Mouse (Mus musculus): ENCODE results near the gene Srarp. TPM values are rescaled to one million over a fixed set of nuclear protein-coding genes. Genes with fewer than 3 reads are reported as not detected.
A peak's percentile ranks its signal among the peaks of the same experiment; 100 is the strongest.

The Srarp gene
- total RNA-seq, 1 experiment from 2014 or later = not detected

DNA sequence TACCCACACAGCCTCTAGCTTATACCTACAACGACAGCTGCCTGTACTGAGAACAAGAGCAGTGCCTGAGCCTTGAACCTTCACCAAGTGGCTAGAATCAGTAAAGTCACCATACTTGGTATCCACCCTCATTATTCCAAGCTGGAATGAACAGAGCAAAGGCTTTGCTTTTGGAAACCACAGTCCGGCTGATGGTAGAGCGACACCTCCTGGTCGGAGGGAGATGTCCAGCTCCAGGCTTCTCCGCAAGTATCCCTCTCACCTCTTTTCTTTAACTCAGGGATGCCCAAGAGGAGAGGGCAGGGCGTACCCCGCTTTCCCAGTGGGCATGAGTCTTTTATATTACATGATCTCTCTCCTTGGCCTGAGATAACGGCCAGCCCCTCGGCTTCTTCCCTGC, 6.1 kb downstream of the Srarp start:
- no peak for ATAC-seq (replicated peaks; ENCODE audit: insufficient number of reproducible peaks, low FRiP score, low TSS enrichment, poor library complexity, severe bottlenecking)

DNA sequence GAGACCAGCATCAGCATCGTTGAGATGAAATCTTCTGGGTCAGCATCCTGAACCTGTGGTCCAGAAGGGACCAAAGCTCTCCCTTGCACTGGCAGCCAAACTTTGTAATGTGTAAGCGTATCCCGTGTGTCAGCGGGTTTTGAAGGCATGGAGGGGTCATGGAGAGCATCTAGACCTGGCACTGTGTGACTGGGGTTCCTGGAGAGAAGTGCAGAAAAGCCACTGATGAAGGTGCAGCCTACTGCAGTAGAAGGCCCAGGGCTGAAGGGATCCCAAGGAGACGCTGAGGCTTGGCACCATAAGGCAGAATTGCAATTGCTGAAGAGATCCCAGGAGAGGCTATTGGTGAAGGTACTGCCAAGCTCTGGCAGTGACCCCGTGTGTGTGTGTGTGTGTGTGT, 6.5 kb downstream of the Srarp start:
- no peak for ATAC-seq (replicated peaks; ENCODE audit: insufficient number of reproducible peaks, low FRiP score, low TSS enrichment, poor library complexity, severe bottlenecking)

DNA sequence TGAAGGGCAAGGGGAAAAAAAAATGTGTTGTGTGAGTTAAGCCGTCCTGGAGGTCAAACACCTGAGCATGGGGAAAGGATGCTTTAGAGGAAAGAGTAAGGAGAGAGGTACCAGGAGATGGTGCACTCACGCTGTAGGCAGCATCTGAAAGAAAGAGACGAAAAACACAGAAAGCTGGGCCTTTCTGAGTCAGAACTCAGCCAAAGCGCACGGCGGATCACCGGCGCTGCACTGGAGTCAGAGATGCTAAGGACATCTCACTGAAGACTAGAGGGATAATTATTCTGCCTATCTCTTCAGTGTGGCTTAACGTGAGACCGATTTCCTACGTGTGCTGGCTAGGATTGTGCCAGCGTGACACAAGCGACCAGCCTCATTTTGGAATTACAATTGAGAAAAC, 8.0 kb downstream of the Srarp start:
- no peak for ATAC-seq (replicated peaks; ENCODE audit: insufficient number of reproducible peaks, low FRiP score, low TSS enrichment, poor library complexity, severe bottlenecking)

DNA sequence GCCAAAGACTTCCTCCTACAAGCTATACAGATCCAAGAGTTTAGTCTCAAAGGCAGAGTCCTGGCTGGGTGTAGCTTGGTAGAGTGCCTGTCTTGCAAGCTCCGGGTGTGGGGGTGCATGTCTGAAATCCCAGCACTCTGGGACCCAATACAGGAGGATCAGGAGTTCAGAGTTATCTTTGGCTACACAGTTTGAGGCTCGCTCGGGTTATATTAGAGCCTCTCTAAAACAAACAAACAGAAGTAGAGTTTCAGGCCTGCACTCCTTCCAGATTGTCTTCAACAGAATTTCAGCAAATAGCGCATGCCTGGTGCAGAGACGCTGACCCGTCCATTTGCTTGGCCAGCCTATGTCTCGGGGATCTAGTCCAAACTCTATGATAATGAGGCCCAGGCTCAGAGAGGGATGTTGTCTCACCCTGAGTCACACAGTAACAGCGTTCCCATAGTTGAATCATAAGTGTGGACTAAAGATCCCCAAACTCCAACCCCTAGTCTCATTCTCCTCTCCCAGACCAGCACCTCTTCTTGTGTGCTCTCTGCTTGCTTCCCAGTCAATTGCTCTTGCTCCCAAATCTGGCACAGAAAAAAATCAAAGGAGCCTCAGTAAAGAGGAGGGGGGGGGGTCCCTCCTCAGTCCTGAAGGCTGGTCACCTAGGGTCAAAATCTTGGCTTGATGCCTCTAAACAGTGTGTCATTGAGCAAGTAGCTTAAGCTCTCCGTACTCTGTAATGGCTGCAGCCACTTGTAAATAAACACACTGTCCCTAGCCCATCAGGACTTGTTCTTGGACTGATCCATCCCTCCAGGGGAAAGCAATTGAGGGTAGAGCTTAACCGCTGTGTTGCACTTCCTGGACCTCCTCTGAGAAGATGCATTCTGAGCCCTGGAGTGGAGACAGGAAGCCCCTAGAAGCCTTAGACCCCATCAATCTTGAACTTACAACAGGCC, 8.8 kb downstream of the Srarp start:
- ATAC-seq (replicated peaks; ENCODE audit: insufficient number of reproducible peaks, low FRiP score, low TSS enrichment, poor library complexity, severe bottlenecking) = no peak

DNA sequence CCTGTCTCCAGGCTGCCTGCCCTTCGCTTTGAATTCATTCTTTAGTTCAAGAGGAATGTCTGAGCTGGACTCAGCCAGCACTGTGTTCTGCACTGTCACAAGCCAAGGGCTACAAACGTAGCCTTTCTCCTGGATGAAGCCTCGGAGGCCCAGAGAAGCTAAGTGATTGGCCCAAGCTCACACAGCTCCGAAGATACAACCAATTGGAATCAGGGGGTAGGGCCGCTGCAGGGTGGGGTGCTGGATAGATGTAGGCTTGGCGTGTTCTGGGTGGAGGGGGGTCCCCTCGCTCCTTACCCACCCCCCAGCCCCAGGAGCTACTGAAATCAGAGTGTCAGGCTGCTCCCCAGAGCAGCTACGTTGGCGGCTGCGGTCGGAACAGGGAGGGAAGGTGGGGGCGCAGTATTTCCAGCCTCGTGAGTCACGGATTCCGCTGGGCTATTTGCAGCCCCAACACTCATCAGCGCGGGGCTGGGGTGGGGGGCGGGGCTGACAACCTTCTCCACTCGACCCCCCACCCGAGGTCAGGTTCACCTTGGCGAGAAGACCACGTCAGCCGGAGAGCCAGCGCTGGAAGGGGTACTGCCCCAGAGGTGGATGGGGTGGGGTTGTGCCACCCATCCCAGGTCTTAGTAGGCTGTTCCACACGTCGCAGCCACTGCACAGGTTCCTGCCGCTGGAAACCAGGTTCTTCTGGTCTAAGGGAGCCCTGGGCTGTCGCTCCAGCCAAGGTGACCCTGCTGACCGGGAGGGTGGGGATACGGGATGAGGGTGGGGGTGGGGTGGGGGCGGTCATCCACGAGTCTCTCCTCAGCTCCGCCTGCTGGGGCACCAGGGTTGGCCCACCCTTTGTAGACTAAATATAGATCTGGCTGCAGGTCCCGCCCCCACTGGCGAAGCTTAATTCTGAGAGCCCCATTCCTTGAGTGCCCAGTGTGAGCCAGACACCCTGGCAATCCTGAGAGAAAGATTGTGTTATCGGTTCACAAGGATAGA, 10.1 kb downstream of the Srarp start:
- ATAC-seq (replicated peaks; ENCODE audit: insufficient number of reproducible peaks, low FRiP score, low TSS enrichment, poor library complexity, severe bottlenecking) = 0 out of 2 replicates have a peak, but pooled peaks have one; percentile 25

DNA sequence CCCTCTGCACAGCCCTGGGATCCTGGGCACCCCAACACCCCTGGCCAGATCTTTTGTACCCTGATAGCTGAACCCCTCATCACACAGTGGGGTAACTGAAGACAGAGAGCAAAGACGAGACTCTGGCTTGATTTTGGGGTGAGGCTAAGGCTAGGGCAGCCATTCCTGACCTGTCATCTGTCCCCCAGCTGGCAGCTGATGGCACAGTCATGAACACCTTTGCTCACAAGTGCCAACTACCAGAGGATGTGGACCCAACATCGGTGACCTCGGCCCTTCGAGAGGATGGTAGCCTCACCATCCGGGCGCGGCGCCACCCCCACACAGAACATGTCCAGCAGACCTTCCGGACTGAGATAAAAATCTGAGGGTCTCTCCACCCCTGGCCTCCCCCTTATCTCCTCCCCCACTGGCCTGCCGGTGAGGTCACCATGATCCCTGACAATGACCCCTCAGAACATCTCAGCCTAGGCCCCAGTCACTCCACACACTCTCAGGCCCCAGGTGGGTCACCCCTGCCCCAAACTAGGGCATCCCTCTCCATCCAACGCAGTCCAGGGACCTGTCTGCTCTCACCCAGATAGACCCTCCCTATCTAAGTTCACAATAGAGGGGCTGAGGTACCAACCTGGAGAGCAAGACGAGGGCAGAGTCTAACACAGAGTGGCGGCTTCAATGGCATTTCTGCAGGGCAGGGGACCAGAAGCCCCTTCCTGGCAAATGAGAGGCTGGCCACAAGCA, 12.0 kb downstream of the Srarp start:
- ATAC-seq (replicated peaks; ENCODE audit: insufficient number of reproducible peaks, low FRiP score, low TSS enrichment, poor library complexity, severe bottlenecking) = no peak

DNA sequence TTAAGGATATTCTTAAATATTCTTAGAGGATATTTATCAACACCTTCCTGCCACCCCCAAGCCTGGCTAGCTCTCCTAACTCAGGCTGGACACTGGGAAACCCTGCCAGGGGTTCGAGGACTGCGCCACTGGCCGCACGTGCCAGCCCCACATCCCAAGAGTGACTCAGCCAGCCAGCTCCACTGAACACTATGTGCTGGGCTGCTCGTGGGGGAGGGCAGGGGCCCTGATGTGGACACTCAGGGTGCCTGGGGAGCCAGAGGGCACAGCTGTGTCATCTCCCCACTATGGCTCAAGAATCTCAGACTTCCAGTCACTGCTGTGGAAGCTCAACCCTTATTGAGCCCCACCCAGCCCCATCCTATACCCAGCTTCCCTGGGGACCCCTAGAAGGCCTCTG, 12.6 kb downstream of the Srarp start:
- no peak for ATAC-seq (replicated peaks; ENCODE audit: insufficient number of reproducible peaks, low FRiP score, low TSS enrichment, poor library complexity, severe bottlenecking)

DNA sequence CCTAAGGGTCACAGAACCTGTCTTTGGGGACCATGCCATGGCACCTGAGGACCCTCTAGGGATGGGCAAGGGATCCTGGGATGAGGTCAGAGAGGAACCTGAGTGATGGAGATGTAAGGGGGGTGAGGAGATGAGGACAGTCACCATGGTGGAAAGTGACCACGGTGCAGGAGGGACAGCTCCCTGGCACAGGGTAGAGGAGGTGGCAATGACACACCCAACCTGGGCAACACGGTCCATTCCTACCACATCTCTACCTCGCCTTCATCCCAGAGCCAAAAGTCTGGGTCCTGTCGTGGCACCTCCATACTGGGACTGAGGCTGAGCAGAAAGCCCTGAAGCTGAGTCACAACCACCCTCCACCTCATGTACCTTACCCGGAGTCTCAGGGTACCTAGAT, 13.1 kb downstream of the Srarp start:
- no peak for ATAC-seq (replicated peaks; ENCODE audit: insufficient number of reproducible peaks, low FRiP score, low TSS enrichment, poor library complexity, severe bottlenecking)

DNA sequence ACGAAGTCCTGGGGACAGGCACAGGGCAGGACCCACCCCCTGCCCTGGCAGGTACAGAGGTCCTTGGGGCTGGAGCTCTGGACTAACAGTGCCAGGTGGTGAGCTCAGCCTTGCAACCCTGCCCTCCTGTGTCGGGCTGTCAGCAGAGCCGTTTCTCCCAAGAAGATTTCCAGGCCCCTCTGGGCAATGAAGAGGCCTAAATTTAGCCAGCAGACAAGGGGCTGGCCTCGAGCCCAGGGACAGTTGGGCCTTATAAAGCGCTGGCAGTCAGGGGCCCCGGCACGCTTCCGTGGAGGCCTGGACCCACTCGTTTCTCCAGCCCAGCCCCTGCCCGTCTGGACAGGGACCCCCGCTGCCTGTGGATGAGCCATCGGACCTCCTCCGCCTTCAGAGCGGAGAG, 14.5 kb downstream of the Srarp start:
- no peak for ATAC-seq (replicated peaks; ENCODE audit: insufficient number of reproducible peaks, low FRiP score, low TSS enrichment, poor library complexity, severe bottlenecking)

DNA sequence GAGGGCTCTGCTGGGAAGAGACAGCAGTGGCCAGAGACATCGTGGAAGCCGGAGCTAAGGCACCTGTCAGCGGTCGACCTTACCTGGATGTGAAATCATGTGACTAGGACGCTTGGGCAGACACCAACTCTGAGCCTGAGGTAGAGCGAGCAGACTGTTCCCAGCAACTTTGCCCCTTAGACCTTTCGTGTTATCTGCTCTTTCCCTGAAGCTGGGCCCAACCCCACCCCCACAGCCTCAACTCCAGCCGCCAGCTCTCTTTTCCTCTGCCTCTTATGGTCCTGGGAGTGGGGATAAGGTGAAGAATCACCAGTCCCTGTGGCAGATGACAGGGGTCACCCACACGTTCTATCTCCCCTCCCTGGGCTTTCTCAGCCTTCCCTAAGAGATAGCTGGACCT, 15.0 kb downstream of the Srarp start:
- no peak for ATAC-seq (replicated peaks; ENCODE audit: insufficient number of reproducible peaks, low FRiP score, low TSS enrichment, poor library complexity, severe bottlenecking)

DNA sequence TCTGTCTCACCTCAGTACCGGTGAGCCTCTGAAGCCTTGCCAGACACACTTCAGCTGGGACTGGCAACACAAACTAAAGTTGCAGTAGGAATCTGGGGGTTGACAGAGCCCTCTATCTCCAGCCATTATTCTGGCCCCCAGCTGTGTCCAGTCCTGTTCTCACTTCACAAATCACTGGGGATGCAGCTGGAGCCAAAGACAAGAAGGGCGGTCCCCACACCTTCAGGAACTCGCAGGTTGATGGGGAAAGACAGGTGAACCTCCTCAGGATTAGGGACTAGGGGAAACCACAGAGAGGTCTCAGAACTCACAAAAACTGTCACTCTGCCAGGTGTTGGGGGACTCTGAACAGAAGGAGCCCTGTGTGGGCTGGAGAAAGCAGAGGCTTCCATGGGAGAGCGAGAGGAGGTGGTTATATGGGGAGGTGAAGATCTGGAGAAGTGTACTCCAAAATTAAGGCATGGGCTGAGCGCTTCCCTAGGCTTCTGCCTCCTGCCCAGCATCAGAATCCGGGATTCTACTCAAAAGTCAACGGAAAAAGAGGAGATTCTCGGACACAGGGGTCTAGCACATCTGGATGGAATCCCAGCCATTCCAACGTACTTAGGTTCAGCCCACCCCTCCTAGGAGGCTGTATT, 15.6 kb downstream of the Srarp start, which contains the start of gene Hspb7:
Gene Hspb7 (plus strand): TSS at position 588 of the 638 bp plus-strand sequence.
- no peak for ATAC-seq (replicated peaks; ENCODE audit: insufficient number of reproducible peaks, low FRiP score, low TSS enrichment, poor library complexity, severe bottlenecking)

DNA sequence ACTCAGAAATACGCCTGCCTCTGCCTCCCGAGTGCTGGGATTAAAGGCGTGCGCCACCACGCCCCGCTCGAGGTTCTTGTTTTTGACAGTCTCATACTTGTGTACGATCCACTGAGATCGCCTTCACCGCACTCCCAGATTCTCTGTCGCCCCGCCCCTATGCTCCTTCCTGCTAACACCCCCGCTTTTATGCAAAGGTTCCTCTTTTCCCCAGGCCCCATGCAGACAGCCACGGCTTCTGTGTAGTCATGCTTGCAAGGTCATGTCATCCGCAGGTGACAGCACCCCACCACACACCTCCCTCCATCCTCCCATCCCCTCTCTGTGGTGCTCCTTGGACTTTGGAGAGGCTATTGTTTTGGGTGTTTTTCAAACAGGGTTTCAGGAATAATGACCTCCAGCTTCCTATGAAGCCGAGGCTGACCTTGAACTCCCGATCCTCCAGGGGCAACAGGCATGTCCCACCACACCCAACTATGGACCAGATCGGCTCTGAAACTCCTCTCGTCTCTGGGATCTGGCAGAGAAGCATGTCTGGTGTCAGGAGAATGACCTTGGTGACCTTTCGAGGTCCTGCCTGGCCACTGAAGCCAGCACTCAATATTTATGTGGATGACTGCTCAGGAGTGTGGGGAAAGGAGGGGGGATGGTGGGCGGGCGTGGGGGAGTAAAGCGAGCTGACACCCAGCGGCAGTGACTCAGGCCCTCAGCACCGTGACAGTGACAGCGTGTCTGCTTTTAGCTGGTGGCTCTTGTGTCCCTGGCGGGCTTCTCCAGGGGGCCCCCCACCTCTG, 16.3 kb downstream of the Srarp start:
- ATAC-seq (replicated peaks; ENCODE audit: insufficient number of reproducible peaks, low FRiP score, low TSS enrichment, poor library complexity, severe bottlenecking) = peak; percentile 83

DNA sequence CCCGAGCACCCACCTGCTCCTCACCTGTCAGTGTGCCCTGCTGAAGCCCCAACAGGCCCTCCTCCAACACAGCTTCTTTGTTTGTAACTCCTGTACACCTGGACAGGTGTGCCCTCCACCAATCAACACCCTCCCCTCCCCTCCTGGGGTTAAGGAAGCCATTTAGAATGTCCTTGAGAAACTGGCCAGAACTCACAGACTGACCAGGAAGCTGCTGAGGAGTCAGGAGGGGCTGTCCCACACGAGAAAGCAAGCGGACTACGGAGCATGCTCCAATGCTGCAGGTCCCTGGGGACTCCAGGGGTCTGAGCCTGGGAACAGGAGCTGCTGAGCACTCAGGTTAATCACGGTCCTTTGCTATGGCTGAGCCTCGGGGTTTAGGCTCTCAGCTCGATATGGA, 20.0 kb downstream of the Srarp start, which contains the start of gene Clcnkb:
Gene Clcnkb (minus strand): TSS at position 91 of the 400 bp plus-strand sequence.
- ATAC-seq (replicated peaks; ENCODE audit: insufficient number of reproducible peaks, low FRiP score, low TSS enrichment, poor library complexity, severe bottlenecking) = no peak

DNA sequence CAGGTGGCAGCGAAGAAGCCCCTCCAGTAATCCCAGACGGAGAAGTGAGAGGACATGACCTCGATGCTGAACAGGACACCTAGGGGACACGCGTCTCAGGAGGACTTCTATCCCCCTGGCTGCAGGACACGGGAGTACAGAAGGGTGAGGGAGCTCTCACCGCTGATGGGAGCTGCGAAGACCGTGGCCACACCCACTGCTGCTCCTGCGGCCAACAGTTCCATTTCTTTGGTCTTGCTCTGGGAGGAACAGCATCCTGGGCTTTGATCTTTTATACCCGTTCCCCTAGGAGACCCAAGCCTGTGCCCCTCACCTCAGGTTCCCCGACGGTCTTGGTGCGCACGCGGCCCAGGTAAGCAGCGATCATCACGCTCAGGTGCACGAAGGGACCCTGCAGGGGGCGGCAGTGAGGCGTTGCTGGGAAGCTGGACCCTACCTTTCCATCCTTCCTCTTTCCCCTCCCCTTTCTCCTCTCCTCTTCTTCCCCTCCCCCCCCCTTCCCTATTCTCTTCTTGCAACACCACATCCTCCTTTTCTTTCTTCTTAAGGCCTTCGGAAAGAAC, 24.4 kb downstream of the Srarp start:
- no peak for ATAC-seq (replicated peaks; ENCODE audit: insufficient number of reproducible peaks, low FRiP score, low TSS enrichment, poor library complexity, severe bottlenecking)

DNA sequence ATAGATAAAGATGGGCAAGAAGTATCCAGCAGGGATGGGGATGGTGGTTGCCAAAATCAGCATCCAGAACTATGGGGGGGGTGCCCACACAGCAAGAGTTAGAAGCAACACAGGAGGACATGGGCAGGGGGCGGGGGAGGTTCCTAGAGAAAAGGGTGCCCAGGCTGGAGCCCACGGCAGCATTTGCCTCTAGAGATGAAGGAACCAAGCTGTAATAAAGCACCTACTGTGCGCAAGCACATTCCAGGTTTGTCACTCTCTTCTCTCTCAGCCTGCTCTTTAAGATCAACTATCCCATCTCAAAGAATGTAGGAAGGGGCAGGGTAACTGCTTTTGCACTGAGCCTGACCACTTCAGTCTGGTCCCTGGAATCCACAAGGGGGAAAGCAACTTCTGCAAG, 27.3 kb downstream of the Srarp start:
- no peak for ATAC-seq (replicated peaks; ENCODE audit: insufficient number of reproducible peaks, low FRiP score, low TSS enrichment, poor library complexity, severe bottlenecking)

DNA sequence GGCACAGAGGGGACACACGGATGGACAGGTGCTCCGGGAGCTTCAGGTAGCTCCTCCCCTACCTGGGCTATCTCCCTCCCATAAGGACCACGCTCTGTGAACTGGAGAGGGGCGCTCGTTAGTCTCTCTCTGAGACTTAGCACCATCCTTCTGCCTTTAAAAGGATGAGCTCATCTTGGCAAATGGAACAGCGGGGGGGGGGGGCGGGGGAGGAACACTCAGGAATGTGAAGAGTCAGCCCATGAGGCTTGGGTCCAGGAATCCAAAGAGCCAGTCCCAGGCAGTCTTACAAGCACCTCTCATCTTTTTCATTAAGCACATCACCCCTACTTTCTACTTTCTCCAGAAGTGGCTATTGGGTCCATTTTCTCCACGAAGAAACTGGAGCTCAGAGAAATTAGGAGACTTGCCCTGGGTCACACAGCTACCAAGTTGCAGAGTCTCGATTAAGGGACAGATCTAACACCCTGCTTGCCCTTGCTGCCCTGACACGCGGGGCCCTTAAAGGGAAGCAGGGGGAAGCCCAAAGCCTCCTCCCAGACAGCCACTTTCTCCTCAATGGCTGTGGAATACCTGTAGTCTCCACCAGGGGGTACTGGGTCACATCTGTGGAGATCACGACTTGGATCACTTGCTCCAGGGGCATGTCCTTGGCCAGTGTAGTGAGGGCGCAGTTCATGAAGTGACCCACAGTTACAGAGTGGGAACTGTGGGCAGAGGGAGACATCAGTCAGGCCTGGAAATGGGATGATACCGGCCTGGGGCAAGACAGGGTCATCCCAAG, 29.2 kb downstream of the Srarp start:
- 0 out of 2 replicates have a peak, but pooled peaks have one; percentile 22 for ATAC-seq (replicated peaks; ENCODE audit: insufficient number of reproducible peaks, low FRiP score, low TSS enrichment, poor library complexity, severe bottlenecking)

DNA sequence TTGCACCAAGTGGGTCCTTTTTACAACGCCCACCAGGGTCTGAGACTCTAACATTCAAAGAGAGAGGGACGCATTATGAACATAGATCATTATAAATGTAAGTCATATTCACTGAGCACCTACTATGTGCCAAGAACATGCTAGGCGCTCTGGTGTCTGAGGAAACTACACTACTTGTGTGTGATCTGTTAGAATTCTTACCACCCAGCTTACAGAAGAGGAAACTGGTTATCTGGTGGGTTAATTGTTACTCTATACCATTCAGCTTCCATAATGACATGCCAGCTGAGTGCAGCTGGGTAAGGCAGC, 30.6 kb downstream of the Srarp start:
- no peak for ATAC-seq (replicated peaks; ENCODE audit: insufficient number of reproducible peaks, low FRiP score, low TSS enrichment, poor library complexity, severe bottlenecking)
